Mouse (Mus musculus) activated CD4-positive, CD25-positive, alpha-beta regulatory T cell, adult 4 months (primary cell): ENCODE results near the gene Uhrf1bp1. TPM values are rescaled to one million over a fixed set of nuclear protein-coding genes. Genes with fewer than 3 reads are reported as not detected.

Experiments
- ATAC-seq: one replicate; pipeline ENCODE4 v1.8.0; 2017
- polyA plus RNA-seq, 2 experiments: library from polyadenylated mRNA; unstranded; fragments of 100-300 nt; shearing (Covaris generic); gene quantifications; one replicate each; pipeline ENCODE4 v1.2.1; 2017

Uhrf1bp1 gene
- polyA plus RNA-seq, 2 experiments from 2014 or later = 0.93 to 1.4 TPM

DNA sequence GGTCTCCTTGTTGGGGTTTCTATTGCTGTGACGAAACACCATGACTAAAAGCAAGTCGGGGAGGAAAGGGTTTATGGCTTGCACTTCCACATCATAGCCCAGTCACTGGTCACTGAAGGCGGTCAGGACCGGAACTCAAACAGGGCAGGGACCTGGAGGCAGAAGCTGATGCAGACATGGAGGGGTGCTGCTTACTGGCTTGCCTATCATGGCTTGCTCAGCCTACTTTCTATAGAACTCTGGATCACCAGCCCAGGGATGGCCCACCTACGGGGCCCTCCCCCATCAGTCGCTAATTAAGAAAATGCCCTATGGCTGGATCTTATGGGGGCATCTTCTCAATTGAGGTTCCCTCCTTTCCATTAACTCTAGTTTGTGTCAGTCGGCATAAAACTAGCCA, 55.1 kb downstream of the Uhrf1bp1 start:
- no peak for ATAC-seq

DNA sequence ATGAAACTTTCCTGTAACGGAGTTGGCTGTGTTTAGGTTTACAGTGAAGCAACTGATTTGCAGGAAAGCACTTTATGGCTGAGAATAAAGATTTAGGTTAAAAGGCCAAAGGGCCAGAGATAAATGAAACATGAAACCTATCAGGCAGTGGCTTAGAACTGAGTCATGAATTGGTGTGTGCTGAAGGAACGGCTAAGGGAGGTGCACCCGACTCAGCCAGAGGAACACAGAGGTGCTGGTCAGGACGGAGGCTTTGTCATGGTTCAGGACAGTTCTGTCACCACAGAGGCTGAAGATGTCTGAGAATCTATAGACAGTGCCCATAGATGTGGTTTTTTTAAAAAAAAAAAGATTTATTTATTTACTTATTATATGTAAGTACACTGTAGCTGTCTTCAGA, 58.5 kb downstream of the Uhrf1bp1 start:
- ATAC-seq = no peak

DNA sequence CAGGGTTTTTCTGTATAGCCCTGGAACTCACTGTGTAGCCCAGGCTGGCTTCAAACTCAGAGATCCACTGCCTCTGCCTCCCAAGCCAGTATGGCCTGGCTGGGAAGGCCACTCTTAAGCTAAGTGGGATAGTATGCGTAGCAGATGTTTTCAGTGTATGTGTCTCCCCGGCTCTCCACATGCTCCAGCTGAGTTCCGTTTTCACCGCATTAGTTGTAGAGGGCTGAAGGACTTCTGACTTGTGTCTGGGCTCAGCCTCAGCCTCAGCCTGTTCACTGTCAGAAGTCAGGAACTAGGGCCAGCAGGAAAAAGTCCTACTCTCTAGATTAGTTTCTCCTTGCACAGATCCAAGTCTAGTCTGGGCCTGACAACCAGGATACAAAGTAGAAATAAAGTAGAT, 60.1 kb downstream of the Uhrf1bp1 start:
- no peak for ATAC-seq

DNA sequence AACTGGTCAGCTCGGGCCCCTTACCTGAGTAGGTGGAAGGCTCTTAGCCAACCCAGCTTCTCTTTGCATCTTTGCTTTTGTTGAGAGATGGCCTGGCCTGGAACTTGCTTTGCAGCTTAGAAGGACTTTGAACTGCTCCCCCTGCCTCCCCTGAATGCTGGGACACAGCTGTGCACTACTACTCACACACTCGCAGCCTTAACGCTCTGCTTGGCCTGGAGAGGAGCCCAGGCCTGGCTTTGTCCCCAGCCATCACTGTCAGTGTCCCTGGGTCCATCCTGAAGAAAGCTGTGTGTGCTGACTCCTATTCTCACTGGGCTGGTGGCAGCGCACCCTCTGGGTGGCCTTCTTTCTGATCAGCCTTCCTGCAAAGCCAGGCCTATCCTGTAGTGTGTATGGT, 64.4 kb downstream of the Uhrf1bp1 start:
- no peak for ATAC-seq

DNA sequence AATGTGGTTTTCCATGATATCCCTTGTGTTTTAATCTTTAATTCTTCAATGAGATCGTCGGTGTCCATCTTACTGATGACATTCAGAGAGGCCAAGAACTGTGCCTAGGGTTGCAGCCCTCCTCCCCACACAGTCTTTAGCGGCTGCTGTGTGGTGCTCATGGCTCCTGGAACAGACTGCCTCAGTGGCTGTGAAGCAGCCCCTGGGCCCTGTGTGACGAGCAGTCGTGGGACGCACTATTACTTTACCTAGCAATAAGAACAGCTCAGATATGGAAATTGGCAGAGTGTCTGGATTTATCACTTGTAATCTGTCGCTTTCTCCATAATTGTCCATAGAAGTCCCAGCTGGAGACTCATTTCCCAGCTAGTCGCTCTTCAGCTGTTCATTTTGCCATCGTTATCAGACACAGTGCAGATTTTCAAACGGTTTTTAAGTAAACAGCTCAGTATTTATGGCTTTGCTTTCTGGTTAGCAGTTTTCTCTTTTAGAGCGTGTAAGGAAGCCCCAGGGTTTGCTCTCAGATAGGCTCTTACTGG, 66.0 kb downstream of the Uhrf1bp1 start:
- ATAC-seq = no peak

DNA sequence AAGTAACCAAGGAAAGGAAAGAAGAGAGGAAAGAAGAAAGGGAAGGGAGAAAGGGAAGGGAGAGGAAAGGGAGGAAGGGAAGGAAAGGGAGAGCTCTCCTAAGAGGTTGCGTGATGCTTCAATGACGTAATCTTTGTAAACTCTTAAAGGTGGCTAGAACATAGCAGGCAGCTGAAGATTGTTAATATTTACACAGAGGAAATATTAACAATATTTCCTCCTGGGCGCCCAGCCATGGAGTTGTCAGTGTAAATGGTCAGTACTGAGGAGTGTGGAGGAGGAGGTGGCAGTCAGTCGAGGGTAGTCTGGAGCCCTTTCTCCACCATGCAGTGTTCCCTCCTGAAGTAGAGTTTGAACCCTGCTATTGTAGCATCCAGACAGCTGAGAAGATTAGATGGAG, 68.8 kb downstream of the Uhrf1bp1 start:
- no peak for ATAC-seq

DNA sequence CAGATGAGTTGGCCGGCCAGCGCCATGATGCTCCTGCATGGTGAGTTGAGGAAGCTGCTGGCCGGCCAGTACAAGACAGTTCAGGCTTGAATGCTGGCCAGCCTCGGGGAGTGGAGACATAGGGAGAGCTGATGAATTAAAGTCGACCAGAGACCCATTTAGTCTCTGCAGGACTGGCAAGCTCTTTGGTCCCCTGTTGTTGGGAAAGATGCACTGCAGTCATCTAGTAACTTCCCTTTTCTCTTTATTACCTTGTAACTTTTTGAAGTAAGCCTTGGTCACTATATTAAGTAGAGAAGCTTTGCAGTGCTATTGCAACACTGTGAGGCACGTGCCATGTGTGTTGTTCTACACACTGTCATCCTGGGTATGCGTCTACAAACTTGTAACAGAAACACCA, 69.3 kb downstream of the Uhrf1bp1 start:
- ATAC-seq = no peak

DNA sequence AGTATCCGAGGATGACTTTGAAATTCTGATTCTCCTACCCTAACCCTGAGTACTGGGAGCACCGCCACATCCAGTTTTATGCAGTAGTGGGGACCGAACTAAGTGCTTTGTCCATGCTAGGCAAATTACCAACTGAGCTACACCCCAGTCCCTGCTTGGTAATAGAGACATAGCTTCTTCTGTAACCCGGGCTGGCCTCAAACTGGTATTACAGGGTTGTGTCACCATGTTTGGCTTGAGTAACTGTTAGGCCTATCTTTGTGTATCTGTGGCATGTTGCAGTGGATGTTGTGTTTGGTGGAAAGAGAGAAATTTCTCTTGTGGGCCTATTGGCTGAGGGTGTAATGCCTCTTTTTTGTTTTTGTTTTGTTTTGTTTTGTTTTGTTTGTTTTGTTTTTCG, 74.0 kb downstream of the Uhrf1bp1 start:
- ATAC-seq = no peak

DNA sequence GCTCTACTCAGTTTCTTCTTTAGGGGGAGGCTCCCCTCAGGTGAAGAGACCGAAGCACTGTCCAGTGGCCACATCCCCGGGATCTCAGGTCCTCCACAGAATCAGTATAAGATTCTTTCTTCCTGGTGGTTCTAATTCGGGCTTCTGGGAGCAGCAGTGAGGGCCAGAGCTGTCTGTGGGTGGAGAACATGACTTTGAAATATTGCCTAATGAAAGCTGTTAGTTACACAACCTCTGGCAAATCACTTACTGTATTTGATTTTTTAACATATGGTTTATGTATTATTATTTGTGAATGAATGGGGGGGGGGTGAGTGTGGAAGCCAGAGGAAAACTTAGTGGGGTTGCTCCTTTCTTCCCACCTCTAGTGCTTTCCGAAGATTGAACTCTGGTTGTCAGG, 75.6 kb downstream of the Uhrf1bp1 start:
- ATAC-seq = no peak

DNA sequence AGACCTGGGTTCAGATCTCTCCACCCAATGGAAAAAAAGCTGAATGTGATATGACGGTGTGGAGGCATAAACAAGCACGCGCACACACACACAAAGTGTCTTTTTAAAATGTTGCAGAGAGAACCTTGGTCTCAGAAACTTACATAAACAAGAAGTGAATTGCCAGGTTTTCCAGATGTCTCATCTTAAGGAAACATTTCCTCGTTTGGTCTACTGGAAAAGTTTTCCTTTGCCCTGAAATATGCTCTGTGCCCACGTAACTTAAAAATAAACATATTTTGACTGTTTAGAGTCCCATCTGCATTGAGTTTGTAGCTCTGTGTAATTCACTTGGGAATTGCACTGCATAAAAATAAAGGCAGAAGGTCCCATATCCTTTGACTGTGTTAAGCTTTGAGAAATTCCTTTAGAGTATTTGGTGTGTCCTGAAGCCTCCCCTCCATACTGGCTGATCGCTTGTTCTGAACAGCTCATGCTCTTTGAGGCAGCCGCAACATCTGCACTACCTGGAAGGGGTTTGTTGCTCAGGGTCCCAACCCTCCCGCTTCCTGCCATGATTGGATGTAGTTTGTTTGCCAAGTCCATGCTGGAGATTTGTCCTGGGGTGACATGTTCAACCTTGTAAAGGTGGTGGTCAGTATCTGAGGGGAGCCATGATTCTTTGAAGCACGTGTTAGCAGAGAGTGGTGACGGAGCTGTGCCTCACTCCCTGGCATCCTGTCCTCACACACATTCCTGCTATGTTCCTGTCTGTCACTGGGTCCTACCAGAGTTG, 78.1 kb downstream of the Uhrf1bp1 start:
- no peak for ATAC-seq

DNA sequence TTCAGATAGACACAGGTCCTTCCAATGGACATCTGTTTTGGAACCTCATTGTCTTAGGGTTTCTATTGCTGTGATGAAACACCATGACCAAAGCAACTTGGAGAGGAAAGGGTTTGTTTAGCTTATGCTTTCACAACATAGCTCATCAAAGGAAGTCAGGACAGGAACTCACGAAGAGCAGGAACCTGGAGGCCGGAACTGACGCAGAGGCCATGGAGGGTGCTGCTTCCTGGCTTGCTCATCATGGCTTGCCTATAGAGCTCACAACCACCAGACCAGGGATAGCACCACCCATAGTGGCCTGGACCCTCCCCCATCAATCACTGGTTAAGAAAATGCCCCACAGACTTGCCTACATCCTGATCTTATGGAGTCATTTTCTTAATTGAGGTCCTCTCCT, 78.8 kb downstream of the Uhrf1bp1 start:
- ATAC-seq = no peak

DNA sequence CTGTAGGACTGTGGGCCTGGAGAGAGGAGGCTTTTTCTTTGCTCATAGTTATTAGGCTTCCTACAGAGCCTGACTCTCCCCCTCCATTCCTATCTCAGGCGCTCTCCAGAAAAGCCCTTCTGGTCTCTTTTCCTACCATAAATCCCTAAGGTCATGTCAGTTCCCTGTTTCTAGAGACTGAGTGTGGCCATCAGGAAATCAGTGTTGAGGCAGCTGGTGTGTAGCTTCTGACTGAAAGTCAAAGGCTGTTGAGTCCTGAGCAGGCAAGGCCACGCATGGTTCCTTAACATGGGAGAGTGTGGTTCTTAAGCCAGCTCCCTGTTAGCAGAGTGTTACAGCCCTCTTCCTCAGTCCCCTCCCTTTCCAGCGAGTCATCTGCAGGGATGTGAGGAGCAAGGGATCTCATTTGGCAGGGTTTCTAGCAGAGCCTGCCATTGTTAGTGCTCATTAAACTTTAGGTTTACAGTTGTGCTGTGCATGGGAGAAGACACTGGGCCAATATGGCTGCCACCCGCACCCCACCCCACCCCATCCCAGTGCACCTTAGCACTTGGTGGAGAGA, 80.9 kb downstream of the Uhrf1bp1 start:
- no peak for ATAC-seq

DNA sequence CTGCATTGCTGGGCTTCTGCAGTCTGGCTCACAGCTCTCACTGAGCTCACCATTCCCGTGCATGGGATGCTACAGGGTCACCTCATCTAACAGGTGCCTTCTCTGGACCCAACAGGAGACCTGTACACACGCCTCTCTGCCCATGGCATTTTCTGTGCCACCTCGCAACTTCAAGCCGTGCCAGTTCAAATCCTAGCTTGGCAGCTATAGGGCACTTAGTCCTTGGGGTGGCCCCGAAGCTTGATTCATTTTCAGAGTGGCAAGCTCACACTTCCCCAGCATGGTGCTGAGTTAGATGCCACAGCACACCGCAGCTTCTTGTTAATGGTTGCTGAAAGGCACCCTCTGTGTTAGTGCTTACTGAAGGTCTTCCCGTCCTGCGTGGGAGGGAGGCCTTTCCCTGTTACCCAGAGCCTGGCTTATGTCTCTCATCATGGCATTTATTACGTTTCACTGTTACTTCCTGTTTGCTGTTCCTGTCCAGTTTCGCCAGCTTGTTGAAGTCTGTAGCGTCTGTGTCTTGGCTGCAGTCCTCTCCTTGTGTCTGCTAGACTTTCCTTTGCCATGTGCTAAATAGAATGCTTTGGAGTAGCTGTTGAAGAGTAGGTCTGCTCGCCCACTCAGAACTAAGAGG, 82.0 kb downstream of the Uhrf1bp1 start:
- ATAC-seq = no peak

DNA sequence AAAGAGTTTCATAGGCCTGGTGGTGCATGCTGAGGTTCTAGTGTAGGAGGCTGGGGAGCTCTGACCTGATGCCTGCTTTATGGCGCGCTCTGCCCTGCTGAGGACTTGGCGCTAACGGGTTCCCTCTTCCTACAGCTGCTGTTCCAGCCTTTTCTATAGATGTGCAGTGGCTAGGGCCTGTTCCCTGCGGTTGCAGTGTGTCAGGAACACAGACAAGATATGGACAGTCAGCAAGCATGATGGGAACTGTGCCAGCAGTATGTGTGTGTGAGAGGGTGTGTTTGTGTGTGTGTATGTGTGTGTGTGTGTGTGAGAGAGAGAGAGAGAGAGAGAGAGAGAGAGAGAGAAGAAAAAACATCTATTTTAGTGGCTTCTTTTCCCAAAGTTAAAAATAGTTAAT, 82.8 kb downstream of the Uhrf1bp1 start:
- no peak for ATAC-seq

DNA sequence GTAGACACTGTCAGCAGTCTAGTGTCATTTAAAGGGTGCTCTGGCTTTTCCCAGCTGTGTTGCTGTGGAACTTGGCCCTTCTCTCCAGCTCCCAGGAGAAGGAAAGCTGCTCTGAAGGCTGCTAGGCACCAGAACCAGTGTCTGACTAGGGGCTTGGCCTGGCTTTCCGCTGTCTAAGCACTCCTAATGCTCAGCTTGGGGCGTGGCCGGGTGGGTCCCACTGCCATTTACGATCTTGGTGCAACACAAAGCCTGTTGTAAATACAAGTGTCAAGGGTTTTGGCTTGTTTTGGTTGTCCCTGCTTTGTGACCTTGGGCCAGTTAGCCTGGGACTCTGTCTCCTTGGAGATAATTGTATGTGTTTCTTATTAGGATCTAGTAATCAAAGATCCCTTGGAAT, 84.1 kb downstream of the Uhrf1bp1 start:
- ATAC-seq = no peak

DNA sequence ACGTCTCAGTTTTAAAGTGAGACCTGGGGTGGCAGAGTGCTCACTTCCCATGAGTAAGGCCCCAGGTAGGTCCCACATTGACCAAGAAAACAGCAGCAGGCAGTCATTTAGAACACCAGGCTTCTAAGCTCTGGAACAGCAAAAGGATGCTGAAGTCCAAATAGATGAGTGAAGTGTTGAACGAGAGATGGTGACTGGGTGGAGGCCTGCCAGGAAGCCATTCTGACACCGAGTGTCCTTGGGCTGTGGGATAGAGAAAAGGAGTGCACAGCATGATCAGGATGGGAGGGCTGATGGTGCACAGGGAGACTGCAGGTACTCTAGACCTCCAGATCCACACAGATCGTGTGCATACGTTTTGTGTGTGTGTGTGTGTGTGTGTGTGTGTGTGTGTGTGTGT, 84.9 kb downstream of the Uhrf1bp1 start:
- no peak for ATAC-seq

DNA sequence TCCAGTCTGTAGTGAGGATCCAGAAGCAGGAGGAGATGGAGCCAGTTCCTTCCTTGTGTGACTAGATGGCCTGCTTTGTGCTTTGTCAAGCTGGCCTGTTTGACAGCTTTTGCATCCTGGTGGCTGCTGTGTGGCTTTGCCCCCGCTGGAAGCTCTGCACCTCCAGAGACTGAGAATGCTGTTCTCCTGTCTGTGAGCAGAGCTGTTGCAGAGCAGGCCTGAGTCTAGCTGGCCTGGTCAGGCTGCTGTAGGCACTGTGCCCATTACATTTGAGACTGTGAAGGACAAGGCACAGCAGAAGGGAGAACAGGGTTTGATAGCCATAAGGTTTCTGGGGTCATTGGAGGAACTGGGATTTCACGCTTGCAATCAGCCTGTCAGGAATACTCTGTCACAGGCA, 85.5 kb downstream of the Uhrf1bp1 start:
- no peak for ATAC-seq

DNA sequence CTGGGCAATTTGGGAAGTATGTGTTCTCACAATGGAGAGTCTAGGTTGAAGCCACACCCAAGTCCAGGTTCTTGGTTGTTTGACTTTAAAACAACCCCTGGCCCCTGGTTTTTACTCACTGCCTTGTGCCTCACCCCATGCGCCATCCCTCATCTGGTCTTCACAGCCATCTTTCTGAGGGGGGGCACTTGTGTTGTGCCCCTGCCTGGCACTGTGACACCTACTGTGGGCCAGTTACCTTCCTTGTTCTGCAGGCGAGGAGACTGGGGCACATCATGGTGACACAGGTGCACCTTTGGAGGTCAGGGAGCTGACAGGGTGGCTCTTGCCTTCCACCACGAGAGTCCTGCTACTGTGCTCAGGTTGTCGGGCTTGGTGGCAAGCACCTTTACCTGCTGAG, 85.9 kb downstream of the Uhrf1bp1 start:
- no peak for ATAC-seq

DNA sequence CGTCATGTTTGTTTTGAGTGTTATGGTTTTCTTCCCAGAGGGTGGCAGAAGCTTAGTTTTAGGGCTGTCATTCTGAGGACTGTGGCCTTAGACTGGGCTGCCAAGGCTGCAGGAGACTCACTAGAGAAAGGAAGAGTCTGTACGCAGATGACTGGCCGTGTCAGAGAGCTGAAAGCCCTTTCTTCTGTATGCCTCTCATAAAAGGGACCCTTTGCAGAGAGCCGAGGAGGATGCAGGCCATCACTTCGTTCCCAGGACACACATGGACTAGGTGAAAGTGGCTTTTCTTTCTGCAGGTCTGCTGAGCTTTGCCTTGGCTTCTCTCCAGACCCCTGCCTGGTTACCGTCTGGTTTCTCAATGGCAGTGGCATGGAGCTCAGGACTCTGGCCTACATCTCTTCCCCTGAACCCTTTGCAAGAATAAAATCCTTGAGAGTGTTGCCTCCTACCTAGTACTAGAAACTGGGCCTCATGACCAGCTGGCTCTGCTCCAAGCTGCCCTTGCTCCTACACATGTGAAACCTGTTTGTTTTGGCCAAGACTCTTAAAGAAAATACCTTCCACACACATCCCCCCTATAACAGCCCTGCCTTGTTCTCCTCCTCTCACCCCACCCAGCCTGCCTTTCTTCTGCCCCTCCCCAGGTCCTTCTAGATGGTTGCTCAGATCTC, 89.4 kb downstream of the Uhrf1bp1 start:
- ATAC-seq = no peak

DNA sequence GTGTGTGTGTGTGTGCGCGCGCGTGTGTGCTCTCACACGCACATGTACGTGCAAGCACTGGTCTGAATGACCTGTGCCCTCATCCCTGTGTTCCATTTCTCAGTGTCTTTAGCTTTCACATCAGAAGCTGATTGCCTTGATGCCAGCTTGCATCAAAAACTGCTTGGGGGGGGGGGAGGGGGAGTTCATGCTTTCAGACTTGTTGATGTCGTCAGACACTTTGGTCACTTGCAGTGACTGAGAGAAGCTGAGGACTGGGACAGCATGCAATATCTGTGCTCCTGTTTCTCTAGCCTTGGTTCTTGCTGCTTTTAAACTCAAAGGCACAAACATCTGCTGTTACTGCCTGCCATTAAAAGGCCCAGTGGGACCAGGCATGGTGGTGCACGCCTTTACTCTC, 90.1 kb downstream of the Uhrf1bp1 start:
- no peak for ATAC-seq

DNA sequence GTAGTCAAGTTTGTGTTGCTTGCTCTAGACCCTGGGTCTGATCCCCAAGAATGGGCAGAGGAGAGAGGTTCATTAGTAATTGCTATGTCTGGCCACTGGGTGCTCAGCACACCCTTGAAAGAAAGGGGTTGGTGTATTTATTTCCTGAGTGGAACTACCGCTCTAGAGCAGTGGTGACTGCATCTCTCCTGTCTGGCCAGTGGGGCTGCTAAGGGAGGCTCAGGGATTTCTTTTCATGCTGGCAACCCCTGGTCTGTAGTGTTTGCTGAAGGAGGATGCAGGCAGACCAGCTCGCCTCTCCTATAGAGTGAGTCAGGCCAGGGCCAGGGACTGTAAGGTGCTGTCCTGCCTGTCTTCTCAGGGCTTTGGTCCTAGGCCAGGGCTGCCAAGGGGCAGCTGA, 90.9 kb downstream of the Uhrf1bp1 start:
- no peak for ATAC-seq
